Mouse (Mus musculus) CH12F3 (cell line): ENCODE data around the gene Arhgap24.

Experiments used
- in situ Hi-C: fragments of 300-500 bp; cut with MboI; formaldehyde crosslinking; loops from 2 replicates; pipeline ENCODE4 v1.14.3; 2020; ENCODE audit warnings: low sequenced_read_pairs

Gene Arhgap24

GRCm38 (mm10) chr5:102777852-102778251, 296.7 kb downstream of the Arhgap24 start:
- in situ Hi-C loops = no loop called here

DNA sequence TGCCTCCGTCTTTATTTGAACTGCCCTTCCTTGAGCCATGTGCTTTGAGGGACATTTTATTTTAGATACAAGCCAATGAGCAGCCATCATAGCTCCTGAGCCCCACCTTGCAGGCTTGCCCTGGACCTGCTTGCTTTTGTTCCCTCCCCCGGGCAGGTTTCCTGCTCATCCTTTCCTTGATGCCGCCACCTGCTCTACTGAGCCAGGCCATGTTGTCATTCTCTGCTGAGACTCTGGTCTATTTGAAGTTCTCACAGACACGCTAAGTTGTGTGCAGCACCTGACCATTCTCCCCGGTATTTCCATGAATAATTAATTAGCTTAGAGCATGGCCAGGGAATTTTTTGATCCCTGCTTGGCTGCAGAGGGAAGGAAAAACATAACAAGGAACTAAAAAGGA, 297.1 kb downstream of the Arhgap24 start:
- in situ Hi-C loops = no loop called here

- in situ Hi-C loops = no loop called here
These were observed 302.4 kb downstream of the Arhgap24 start for GRCm38 (mm10) chr5:102783585-102783984.

DNA sequence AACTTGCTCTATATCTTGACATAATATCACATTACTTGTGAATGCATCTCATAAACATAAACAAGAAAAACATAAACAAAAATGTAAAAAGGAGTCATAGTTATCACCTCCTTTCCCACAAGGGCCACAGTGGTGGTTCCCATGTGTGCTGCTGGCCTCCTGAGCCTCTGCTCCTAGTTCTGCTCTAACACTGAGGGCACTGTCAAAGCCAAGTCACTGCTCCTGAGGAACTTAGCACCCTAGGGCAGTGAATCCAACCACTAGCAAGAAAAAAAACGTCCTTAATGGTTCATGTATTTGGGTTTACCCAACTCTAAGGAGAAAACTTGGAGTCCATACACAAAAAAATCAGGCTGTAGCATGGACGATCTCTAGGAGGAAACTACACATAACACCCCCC, 304.9 kb downstream of the Arhgap24 start:
- in situ Hi-C loops = no loop called here

DNA sequence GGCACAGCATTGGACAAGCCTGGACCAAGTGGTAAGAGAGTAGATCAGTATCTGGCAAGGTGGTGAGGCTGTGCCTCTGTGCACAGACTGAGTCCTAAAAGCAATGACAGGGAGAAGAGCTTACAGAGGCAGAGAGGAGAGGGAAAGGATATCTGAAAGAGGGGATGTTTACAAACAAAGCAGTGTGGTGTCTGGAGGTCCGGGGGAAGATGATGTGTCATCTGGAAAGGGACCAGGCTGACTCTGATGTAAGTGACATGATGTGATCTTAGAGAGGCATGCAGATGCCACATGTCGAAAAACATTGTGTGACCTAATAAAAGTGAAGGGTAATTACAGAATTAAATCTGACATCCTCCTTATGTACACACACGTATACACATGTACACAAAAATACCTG, 307.2 kb downstream of the Arhgap24 start:
- in situ Hi-C loops = no loop called here

DNA sequence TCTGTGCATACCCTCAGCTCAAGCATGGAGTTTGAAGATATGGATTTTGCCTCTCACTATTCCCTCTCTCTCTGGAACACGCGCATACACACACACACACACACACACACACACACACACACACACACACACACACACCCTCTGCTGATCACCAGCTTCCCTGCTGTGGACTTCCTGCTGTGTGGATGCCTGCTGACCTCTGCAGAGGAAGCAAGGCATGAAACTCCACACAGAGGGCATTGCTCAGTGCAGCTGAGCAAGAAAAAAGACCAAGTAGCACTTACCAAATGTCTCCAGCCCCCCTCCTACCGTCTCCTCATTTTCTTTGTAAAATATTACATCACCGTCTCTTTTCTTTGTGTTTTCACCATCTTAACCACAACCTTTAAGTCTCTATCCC, 310.1 kb downstream of the Arhgap24 start:
- in situ Hi-C loops = no loop called here

DNA sequence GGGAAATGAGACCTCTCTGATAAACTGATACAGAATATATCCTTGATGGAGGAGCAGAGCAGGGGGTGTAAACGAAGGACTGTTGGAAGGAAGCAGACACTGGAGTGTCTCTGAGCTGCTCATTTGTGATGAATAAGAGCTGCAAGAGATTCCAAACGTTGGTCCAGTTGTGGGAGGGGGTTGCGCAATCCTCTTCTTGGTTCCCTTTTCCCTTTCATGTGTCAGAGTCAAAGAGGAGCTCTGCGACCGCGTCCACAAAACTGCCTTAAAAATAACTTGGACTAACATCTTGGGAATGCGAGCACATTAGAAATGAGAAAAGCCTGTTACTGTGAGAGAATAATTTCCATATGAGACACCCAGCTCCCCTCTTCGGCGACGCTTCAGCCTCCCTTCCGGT, 312.3 kb downstream of the Arhgap24 start:
- in situ Hi-C loops = no loop called here

DNA sequence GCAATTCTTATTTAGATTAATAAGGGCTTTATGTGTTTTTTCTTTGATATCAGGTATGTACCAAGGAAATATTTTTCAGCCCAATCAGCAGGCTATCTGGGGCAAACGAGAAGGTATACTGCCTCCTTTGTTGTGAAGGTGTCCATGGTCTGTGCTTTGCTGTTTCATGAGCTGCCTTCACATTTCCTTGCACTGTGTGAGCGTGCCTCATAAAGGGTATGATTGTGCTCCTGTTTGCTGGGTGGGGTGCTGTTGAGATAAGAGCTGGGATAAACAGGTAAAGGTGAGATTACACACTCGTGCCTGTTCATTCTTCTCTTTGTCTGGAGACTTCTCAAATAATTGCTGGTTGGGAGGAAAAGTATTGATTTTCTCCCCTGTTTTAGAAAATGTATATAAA, 320.3 kb downstream of the Arhgap24 start:
- in situ Hi-C loops = no loop called here

GRCm38 (mm10) chr5:102802833-102803232, 321.6 kb downstream of the Arhgap24 start:
- in situ Hi-C loops = no loop called here

- in situ Hi-C loops = no loop called here
These were observed 322.5 kb downstream of the Arhgap24 start for GRCm38 (mm10) chr5:102803675-102804074.

DNA sequence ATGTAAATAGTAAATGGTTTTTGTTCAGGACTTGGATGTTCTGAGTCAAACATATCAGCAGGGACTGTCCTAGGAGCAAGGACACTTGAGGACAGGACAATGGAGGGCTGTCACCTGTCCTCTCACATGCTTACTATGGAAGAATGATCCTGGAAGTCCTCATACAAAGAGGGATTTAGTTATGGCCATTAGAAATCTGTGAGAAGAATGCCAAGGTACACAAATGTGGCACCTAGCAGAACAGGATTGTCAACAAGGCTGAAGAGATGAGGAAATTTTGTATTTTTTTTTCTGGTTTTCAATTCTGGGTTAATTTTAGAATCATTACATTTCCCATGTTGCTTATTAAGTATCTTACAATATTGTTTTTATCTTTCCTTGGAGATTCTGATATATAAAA, 326.3 kb downstream of the Arhgap24 start:
- in situ Hi-C loops = no loop called here

DNA sequence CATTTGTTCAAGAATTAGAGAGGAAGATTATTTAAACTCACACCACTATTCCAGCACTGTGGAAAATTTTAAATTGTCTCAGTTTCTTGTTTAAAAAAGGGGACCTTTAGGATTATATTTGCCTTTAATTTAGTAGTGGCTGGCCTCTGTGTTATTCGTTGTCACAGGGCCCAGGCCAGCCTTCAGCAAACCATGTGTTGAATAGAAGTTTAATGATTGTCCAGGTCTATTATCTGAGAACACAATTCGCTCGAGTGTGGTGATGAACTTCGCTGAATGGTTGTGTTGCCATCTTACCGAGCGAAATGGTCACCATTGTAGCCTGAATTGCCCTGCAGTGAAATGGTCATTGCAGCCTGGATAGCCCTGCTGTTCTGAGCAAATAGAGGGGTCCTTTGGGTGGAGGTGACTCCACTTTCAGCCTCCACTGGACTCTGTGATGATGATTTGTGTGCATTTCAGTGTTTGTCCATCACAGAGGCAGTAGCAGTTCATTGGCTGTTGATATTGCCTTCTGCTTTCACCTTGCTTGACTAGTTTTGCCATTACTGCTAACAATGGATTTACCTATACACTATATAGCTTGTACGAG, 329.3 kb downstream of the Arhgap24 start:
- in situ Hi-C loops = no loop called here

DNA sequence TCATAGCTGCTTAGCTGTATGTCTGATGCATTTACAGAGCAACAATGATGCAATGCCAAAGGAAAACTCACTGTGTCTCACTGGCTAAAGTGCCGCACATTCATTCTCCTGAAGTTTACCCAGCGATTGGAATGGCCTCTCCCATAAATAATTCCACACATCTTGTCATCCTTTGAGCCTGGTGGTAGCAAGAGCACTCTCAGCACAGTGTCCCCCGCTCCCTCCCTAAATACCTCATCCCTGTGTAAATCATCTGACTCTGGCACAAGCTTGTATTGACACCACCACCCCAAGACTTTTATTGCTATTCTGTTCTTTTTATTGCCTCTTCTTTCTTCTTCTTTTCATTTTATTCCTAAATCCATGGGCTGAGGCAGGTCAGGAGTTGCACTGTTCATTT, 332.1 kb downstream of the Arhgap24 start:
- in situ Hi-C loops = no loop called here

DNA sequence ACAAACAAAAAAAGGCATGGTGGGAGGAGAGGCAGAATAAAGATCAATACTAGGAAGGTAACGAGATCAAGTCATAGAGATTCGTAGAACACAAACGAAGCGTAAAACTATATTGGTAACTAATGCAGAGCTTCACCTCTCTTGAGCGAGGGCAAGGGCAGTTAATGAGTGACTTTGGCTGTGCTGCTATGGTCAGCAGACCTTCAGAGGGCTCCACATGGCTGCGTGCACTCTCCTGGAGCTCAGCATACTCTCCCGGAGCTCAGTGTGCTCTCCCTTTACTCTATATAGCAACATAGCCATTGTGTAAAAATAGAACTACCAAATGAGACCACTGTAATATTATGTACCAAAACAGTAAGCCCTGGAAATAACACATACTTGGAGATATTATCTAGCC, 336.4 kb downstream of the Arhgap24 start:
- in situ Hi-C loops = no loop called here

DNA sequence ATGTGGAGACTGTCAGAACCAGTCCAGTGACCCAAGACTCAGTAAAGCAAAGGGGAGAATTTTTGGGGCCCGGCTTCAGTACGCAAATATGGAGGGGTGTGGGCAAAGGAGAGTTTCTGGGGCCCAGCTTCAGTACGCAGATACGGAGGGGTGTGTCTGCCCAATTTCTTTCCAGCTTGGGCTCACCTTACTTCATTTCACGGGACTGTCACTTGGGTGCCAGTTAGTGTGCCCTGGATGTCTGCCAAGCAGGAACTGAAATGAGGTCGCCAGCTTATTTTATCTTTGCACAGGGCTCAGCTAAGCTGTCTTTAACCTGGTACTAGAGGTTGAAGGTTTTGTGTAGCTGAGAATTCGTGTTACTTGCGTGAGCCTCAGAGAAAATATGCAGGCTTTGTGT, 344.3 kb downstream of the Arhgap24 start:
- in situ Hi-C loops = no loop called here

DNA sequence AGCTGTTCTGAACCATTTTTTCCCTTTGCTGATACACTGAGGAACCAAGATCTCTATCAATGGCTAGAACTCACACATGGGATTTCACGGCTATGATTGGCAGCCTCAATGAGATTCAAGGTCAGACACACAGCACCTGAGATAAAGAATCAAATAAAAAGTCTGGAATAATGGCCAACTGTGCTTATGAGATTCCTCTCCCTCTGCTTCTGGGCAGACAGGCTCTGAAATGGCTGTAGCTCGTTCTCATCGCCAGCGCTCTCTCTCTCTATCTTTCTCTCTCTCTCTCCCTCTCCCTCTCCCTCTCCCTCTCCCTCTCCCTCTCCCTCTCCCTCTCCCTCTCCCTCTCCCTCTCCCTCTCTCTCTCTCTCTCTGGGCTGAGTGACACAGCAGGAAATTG, 357.9 kb downstream of the Arhgap24 start:
- in situ Hi-C loops = no loop called here

GRCm38 (mm10) chr5:102843934-102844709, 362.9 kb downstream of the Arhgap24 start:
- in situ Hi-C loops = no loop called here

DNA sequence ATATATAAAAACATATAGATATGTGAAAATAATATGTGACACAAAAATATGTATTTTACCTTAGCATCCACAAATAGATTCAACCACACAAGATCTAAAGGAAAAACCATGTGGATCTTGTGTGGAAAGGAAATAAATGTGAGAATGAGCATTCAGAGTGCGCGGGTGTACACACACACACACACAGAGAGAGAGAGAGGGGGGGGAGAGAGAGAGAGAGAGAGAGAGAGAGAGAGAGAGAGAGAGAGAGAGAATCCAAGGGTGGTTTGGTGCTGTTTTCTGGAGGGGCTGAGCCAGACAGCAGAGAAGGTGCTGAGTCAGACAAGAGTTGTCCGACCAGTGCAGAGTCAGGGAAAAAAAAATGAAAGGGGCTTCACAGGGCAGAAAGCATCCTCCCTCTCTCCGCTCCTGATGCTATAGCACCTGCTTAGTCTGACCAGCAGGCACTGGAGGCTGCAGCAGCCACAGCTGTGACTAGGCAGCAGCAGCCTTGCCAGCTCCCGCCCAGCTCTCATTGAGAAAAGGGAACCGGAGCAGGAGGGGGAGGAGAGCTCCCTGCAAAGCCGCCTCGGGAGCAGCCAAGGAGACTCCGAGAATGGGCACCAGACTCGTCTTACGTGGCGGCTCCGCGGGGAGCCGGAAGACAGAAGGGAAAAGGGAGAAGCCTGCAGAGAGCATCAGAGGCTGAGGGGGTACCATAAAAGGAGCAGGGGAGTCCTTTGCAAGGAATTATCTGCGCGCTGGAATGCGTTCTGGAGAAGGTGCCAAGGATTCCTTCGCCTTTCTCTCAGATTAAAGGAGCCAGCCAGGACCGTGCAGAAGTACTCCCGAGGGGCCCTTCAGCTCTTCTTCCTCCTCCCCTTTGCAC, 363.8 kb downstream of the Arhgap24 start:
- in situ Hi-C loops = no loop called here

DNA sequence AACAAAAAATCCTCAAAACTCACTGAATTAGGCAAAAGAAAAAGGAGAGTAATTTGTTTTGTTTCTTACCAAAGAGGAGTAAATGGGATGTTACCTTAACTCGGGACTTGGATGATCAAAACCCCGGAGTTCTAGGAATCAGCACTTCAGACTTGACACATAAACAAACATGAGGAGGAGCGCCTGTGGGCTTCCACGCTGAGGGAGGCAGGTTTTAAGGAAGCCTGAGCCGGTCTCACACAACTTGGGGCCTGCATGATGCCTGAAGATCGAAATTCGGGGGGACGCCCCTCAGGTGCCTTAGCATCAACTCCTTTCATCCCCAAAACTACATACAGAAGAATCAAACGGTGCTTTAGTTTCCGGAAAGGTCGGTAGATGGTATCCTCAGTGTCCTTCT, 364.6 kb downstream of the Arhgap24 start:
- in situ Hi-C loops = no loop called here

DNA sequence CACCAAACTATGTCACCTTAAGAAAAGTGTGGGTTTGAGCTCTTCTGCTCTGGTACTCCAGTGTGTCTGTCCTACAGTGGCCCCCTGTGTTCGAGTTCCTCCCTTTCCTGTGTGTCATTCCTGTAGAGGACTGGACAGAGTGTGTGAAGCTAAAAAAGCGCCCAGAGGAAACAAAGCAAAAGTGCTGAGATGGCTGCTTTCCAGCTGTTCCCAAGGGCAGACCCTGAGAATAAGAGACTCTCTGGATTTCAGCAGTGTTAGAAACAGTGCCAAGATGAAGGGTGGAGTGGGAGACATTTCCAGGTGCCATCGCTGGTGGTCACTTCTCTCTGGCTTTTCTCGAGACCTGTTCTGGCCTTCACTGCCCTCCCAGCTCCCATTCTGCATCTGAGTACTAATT, 366.7 kb downstream of the Arhgap24 start:
- in situ Hi-C loops = no loop called here

- in situ Hi-C loops = no loop called here
These were observed 370.6 kb downstream of the Arhgap24 start for GRCm38 (mm10) chr5:102851761-102852160.

- in situ Hi-C loops = no loop called here
These were observed 372.6 kb downstream of the Arhgap24 start for GRCm38 (mm10) chr5:102853750-102854149.
